17 mouse cellular contexts compared by ENCODE assay signal in genomic region chr6:8312554-8312953, GRCm38 (mm10). TPM values are rescaled to one million over a fixed set of nuclear protein-coding genes. Genes with fewer than 3 reads are reported as not detected.
"Had no signal": no experiment of that assay in that cellular context is flagged by ENCODE, and none has a peak within 500 bp of the region (broad histone marks: within the 10 kb centered on the region; RNA-seq: fewer than 3 reads in every experiment).

No protein-coding gene starts in this region.

- H3K9me3 ChIP-seq: liver, embryonic 12.5 days; midbrain, embryonic 10.5 days; midbrain, embryonic 12.5 days; neural tube, embryonic 13.5 days; neural tube, embryonic 15.5 days; stomach, embryonic 15.5 days had no signal

- H3K27me3 ChIP-seq: liver, embryonic 12.5 days; midbrain, embryonic 12.5 days; neural tube, embryonic 13.5 days; neural tube, embryonic 15.5 days; stomach, embryonic 15.5 days had no signal

- H3K4me2 ChIP-seq: liver, embryonic 12.5 days; lung, embryonic 14.5 days; midbrain, embryonic 12.5 days; neural tube, embryonic 13.5 days; neural tube, embryonic 15.5 days; stomach, embryonic 15.5 days had no signal

- H3K9ac ChIP-seq: liver, embryonic 12.5 days; liver, embryonic 14.5 days; lung, embryonic 14.5 days; midbrain, embryonic 12.5 days; neural tube, embryonic 13.5 days; neural tube, embryonic 15.5 days; stomach, embryonic 15.5 days had no signal

- H3K4me3 ChIP-seq: liver, embryonic 12.5 days; midbrain, embryonic 10.5 days; midbrain, embryonic 12.5 days; myocyte; neural tube, embryonic 13.5 days; neural tube, embryonic 15.5 days; stomach, embryonic 15.5 days had no signal

- H3K4me1 ChIP-seq: liver, embryonic 12.5 days; midbrain, embryonic 10.5 days; midbrain, embryonic 12.5 days; neural tube, embryonic 13.5 days; stomach, embryonic 15.5 days had no signal

- ATAC-seq: liver, embryonic 12.5 days; midbrain, embryonic 16.5 days had no signal

- DNase-seq: lung, adult 18-20 months; lung, embryonic 14.5 days; lung, postnatal 10 days; lung, postnatal 4 days; midbrain, embryonic 14.5 days; right cerebral cortex, postnatal 14 days had no signal

- H3K36me3 ChIP-seq: liver, embryonic 12.5 days; midbrain, embryonic 10.5 days; midbrain, embryonic 12.5 days; neural tube, embryonic 13.5 days; neural tube, embryonic 15.5 days; stomach, embryonic 15.5 days had no signal

- H3K27ac ChIP-seq: liver, embryonic 12.5 days; liver, embryonic 14.5 days; midbrain, embryonic 10.5 days; midbrain, embryonic 12.5 days; neural tube, embryonic 13.5 days; neural tube, embryonic 15.5 days; stomach, embryonic 15.5 days; stomach, postnatal 0 days had no signal

RNA-seq across cellular contexts. Expression of gene Gm45062, which starts 53.3 kb away (rescaled TPM):
- polyA plus RNA-seq: spleen, adult 2 months had no signal
